Comparison of ENCODE assay signal across 7 mouse cellular contexts in the genomic region with DNA sequence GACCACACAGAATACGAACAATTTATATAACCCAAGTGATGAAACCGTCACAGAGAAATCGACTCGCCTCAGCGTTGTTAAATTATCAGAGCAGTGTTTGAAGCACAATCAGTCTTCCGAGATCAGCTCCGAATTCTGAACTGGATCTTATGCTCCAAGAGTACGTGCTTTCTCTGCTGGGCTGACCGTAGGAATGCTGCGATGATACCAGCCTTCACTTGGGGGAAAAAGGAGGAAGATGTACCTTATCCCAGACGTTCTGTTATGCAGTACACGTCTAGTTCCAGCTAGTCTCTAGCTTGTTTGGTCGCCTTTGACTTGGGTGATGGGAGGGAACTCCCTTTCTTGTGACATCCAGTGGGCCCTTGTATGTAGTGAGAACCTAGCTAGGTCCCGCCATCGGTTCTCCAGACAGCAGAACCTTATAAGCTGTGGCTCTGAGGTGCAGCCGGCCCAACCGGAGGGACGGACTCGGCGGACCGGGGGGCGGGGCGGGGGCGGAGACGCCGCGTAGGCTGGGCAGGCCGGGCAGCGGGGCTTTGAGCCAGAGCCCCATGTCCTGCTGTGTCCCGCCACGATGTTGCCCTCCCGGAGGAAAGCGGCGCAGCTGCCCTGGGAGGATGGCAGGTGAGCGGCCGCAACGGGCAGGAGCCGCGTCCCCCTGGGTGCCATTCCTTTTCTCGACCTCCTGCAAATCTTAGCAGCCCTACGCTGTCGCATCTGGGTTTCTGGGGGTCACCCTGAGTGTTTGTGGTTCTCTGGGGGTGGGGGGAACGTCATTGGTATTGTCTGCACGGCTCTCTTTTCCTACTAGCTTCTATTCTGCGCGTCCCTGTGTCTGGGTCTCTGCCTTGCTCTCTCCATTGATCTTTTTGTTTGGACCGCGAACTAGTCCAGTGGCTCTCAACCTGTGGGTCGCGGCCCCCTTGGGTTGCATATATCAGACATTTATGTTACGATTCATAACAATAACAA. TPM values are rescaled to one million over a fixed set of nuclear protein-coding genes. Genes with fewer than 3 reads are reported as not detected.
DNase-seq lines count a peak whose midpoint lies in the region; ATAC-seq and TF ChIP-seq lines count a peak whose summit lies in the region.

A gene (plus strand): TSS at position 331 of the 975 bp plus-strand sequence.

- H3K9me3 ChIP-seq in embryonic facial prominence, embryonic 12.5 days = no peaks in the 10 kb centered on the region
- no peaks in the 10 kb centered on the region for H3K9me3 ChIP-seq in limb, embryonic 12.5 days
- H3K9me3 ChIP-seq in midbrain, embryonic 14.5 days (ENCODE audit: control insufficient read depth, low read length) = no peaks in the 10 kb centered on the region

- TF ChIP-seq POLR2A in kidney, adult 2 months (IDR thresholded peaks at IDR 0.05; ENCODE audit: low read depth, low read length) = no peak

- ATAC-seq in embryonic facial prominence, embryonic 12.5 days (ENCODE audit: insufficient number of reproducible peaks, insufficient read depth, low FRiP score, low TSS enrichment) = peak; percentile 78
- ATAC-seq in limb, embryonic 12.5 days (ENCODE audit: insufficient number of reproducible peaks, insufficient read depth, low FRiP score, low TSS enrichment, low read depth) = peak; percentile 83
- ATAC-seq in midbrain, embryonic 14.5 days (ENCODE audit: low FRiP score, low TSS enrichment) = peak; percentile 87

- H3K36me3 ChIP-seq in embryonic facial prominence, embryonic 12.5 days = peaks cover 49% of the 10 kb centered on the region
- no peaks in the 10 kb centered on the region; the same call in 1 of the 2 replicates for H3K36me3 ChIP-seq in kidney, adult 2 months (ENCODE audit: control insufficient read depth, insufficient read depth, low read length)
- H3K36me3 ChIP-seq in limb, embryonic 12.5 days = peaks cover 50% of the 10 kb centered on the region
- peaks cover 44% of the 10 kb centered on the region for H3K36me3 ChIP-seq in midbrain, embryonic 14.5 days (ENCODE audit: control insufficient read depth, insufficient read depth, low read length)

- DNase-seq in adrenal gland, postnatal 14 days = peak; percentile 94
- peak; percentile 89 to 93 for DNase-seq in heart, adult 18-20 months
- peak; percentile 91 for DNase-seq in kidney, adult 2 months
- peak; percentile 88 for DNase-seq in midbrain, embryonic 14.5 days
- DNase-seq in spleen, adult 12 weeks (ENCODE audit: low spot score) = peak; percentile 76

- H3K27me3 ChIP-seq in embryonic facial prominence, embryonic 12.5 days = no peaks in the 10 kb centered on the region
- no peaks in the 10 kb centered on the region for H3K27me3 ChIP-seq in kidney, adult 2 months (replicated peaks; ENCODE audit: control insufficient read depth, insufficient read depth, low read length)
- H3K27me3 ChIP-seq in limb, embryonic 12.5 days = no peaks in the 10 kb centered on the region
- H3K27me3 ChIP-seq in midbrain, embryonic 14.5 days (ENCODE audit: control insufficient read depth, insufficient read depth, low read length) = no peaks in the 10 kb centered on the region

- peak within 1 kb of the TSS; percentile 90 for H3K9ac ChIP-seq in embryonic facial prominence, embryonic 12.5 days
- H3K9ac ChIP-seq in limb, embryonic 12.5 days (replicated peaks) = peak within 1 kb of the TSS; percentile 88
- peak within 1 kb of the TSS; percentile 91 for H3K9ac ChIP-seq in midbrain, embryonic 14.5 days (replicated peaks; ENCODE audit: low read length)

- peaks cover 8% of the 10 kb centered on the region for H3K4me1 ChIP-seq in embryonic facial prominence, embryonic 12.5 days
- H3K4me1 ChIP-seq in kidney, adult 2 months (ENCODE audit: control insufficient read depth, insufficient read depth, low read length) = peaks cover 4% of the 10 kb centered on the region; the same call in 1 of the 2 replicates
- peaks cover 6% of the 10 kb centered on the region for H3K4me1 ChIP-seq in limb, embryonic 12.5 days (replicated peaks)
- peaks cover 11% of the 10 kb centered on the region; the same call in 1 of the 2 replicates for H3K4me1 ChIP-seq in midbrain, embryonic 14.5 days (ENCODE audit: control insufficient read depth, insufficient read depth, low read length)

- peak within 1 kb of the TSS; percentile 81 for H3K4me2 ChIP-seq in embryonic facial prominence, embryonic 12.5 days (replicated peaks)
- H3K4me2 ChIP-seq in limb, embryonic 12.5 days = peak within 1 kb of the TSS; percentile 60
- H3K4me2 ChIP-seq in midbrain, embryonic 14.5 days (ENCODE audit: low read length) = peak within 1 kb of the TSS; percentile 76

- peak within 1 kb of the TSS; percentile 60; the same call in 1 of the 2 replicates for H3K27ac ChIP-seq in embryonic facial prominence, embryonic 12.5 days
- H3K27ac ChIP-seq in kidney, adult 2 months (ENCODE audit: insufficient read depth, low read depth, low read length) = peak within 1 kb of the TSS; percentile 0; the same call in 1 of the 2 replicates
- 0 out of 2 replicates have a peak within 1 kb of the TSS, but pooled peaks have one; percentile 31 for H3K27ac ChIP-seq in limb, embryonic 12.5 days
- H3K27ac ChIP-seq in midbrain, embryonic 14.5 days (replicated peaks; ENCODE audit: low read depth, low read length) = peak within 1 kb of the TSS; percentile 82

- WGBS in embryonic facial prominence, embryonic 12.5 days = 10% methylated on average over 51 of the region's 51 CpGs
- WGBS in kidney, adult 2 months = 6% methylated on average over 51 of the region's 51 CpGs
- WGBS in limb, embryonic 12.5 days = 10% methylated on average over 51 of the region's 51 CpGs
- WGBS in midbrain, embryonic 14.5 days = 8% methylated on average over 51 of the region's 51 CpGs

- TF ChIP-seq CTCF in kidney, adult 2 months (conservative IDR thresholded peaks at IDR 0.05; ENCODE audit: insufficient read depth, insufficient read length, low read depth, low read length) = no peak

- H3K4me3 ChIP-seq in embryonic facial prominence, embryonic 12.5 days = peak within 1 kb of the TSS; percentile 92
- peak within 1 kb of the TSS; percentile 98 for H3K4me3 ChIP-seq in kidney, adult 2 months (ENCODE audit: insufficient read depth, low read depth, low read length)
- H3K4me3 ChIP-seq in limb, embryonic 12.5 days (replicated peaks) = peak within 1 kb of the TSS; percentile 86
- H3K4me3 ChIP-seq in midbrain, embryonic 14.5 days (replicated peaks; ENCODE audit: low read depth, low read length) = peak within 1 kb of the TSS; percentile 91

RNA-seq across cellular contexts. Expression of the gene that starts here (rescaled TPM):
- total RNA-seq in adrenal gland, postnatal 14 days (2021) = 11.6 and 15.4 TPM in 2 replicates
- 35.3 and 38.9 TPM in 2 replicates for polyA plus RNA-seq in embryonic facial prominence, embryonic 12.5 days (2016; fragmentation: Nextera tagmentation; extraction: Ambion mirVana)
- 1 to 10 TPM; 8.3 to 9.4 TPM for total RNA-seq in heart, adult 18-20 months (2021)
- polyA plus RNA-seq in kidney, adult 2 months (2012; rRNA removed) = 15.0 and 15.7 TPM in 2 replicates
- polyA plus RNA-seq in limb, embryonic 12.5 days (2016; fragmentation: Nextera tagmentation; extraction: Ambion mirVana) = 31.5 and 34.7 TPM in 2 replicates
- 24.5 and 28.8 TPM in 2 replicates for polyA plus RNA-seq in midbrain, embryonic 14.5 days (2014; fragmentation: Nextera tagmentation; extraction: Ambion mirVana)

Comparison
In these comparisons a context has a peak if more than half of its experiments do, and no peak if none do; other contexts are left out.
1. Peak in every context shown above with its lines: DNase-seq, ATAC-seq, H3K4me3 ChIP-seq and H3K27ac ChIP-seq.
2. H3K27ac ChIP-seq: peak in every context shown above with its lines; median percentile 82 in midbrain, embryonic 14.5 days; 60 in embryonic facial prominence, embryonic 12.5 days; 31 in limb, embryonic 12.5 days; 0 in kidney, adult 2 months.